Mouse (Mus musculus): ENCODE measurements around the gene Map3k10. TPM values are rescaled to one million over a fixed set of nuclear protein-coding genes. Genes with fewer than 3 reads are reported as not detected.
"Not testable (repeated sequence)": the region's sequence is repeated elsewhere in the genome, so short reads cannot be mapped to it uniquely, and the experiment has no call there.

Gene Map3k10
- polyA plus RNA-seq, 1 experiment: 27.1 TPM

- 21% methylated on average over 1 of the region's 1 CpGs for WGBS
- TF ChIP-seq POLR2A (IDR thresholded peaks at IDR 0.05; ENCODE audit: borderline replicate concordance, extremely low read depth, low read depth, low read length) (no peak), CTCF (IDR thresholded peaks at IDR 0.05; ENCODE audit: insufficient read depth, low read length) (no peak)
- H3K4me1 ChIP-seq (ENCODE audit: control insufficient read depth, insufficient read depth, low read length): no peaks in the 10 kb centered on the region
- no peak overlapping the region for H3K4me3 ChIP-seq (replicated peaks; ENCODE audit: extremely low read depth, low read depth, low read length)
- no peak for DNase-seq
Observed at GRCm38 (mm10) chr7:27644471-27644870, 29.9 kb downstream of the Map3k10 start.

DNA sequence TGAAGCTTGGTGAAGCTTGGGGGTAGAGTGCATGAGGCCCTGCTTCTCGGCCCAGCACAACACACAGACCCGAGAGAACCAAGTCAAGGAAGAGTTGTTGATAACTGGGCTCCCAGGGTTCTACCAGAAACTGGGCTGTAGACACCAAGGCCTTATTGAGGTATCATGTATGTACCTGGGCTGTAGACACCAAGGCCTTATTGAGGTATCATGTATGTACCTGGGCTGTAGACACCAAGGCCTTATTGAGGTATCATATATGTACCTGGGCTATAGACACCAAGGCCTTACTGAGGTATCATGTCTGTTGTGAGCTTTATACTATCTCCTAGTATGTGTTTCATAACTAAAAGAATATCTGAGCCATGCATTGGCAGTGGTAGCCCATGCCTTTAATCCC is 39.3 kb downstream of the Map3k10 start:
- WGBS: 94% methylated on average over 2 of the region's 2 CpGs
- not testable (repeated sequence) for DNase-seq; H3K4me3 ChIP-seq (replicated peaks; ENCODE audit: extremely low read depth, low read depth, low read length); H3K4me1 ChIP-seq (ENCODE audit: control insufficient read depth, insufficient read depth, low read length)

GRCm38 (mm10) chr7:27634691-27635090 is 39.7 kb downstream of the Map3k10 start:
- 97% methylated on average over 6 of the region's 6 CpGs for WGBS
- TF ChIP-seq CTCF (IDR thresholded peaks at IDR 0.05; ENCODE audit: insufficient read depth, low read length): no peak
- TF ChIP-seq POLR2A (IDR thresholded peaks at IDR 0.05; ENCODE audit: borderline replicate concordance, extremely low read depth, low read depth, low read length): no peak
- DNase-seq: no peak
- H3K4me3 ChIP-seq (replicated peaks; ENCODE audit: extremely low read depth, low read depth, low read length): no peak overlapping the region
- no peaks in the 10 kb centered on the region for H3K4me1 ChIP-seq (ENCODE audit: control insufficient read depth, insufficient read depth, low read length)

GRCm38 (mm10) chr7:27633166-27633565 is 41.2 kb downstream of the Map3k10 start:
- 78% methylated on average over 6 of the region's 6 CpGs for WGBS
- no peaks in the 10 kb centered on the region for H3K4me1 ChIP-seq (ENCODE audit: control insufficient read depth, insufficient read depth, low read length)
- DNase-seq: no peak
- TF ChIP-seq CTCF (IDR thresholded peaks at IDR 0.05; ENCODE audit: insufficient read depth, low read length) (no peak), POLR2A (IDR thresholded peaks at IDR 0.05; ENCODE audit: borderline replicate concordance, extremely low read depth, low read depth, low read length) (no peak)
- no peak overlapping the region for H3K4me3 ChIP-seq (replicated peaks; ENCODE audit: extremely low read depth, low read depth, low read length)

DNA sequence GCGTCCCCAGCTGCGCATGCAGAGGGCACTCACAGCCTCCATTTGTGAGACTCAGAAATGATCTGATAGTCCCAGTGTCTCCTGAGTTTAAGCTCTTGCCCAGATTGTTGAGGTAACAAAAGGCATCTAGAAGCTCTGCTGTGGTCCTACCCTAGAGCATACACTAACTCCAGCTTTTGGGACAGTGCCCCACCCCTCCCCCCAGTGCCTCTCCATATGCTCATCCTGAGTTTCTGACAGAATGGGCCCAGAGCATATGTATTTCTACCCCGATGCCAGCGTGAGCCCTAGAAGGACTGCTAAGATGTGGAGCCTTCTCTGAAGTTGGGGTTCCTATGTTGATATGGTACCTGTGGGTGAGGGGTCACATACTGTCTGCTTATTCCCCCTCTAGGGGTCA is 43.0 kb downstream of the Map3k10 start:
- WGBS: 95% methylated on average over 4 of the region's 4 CpGs
- H3K4me1 ChIP-seq (ENCODE audit: control insufficient read depth, insufficient read depth, low read length): 0 out of 2 replicates have a peak, but pooled peaks cover 2% of the 10 kb centered on the region
- DNase-seq: no peak
- no peak overlapping the region for H3K4me3 ChIP-seq (replicated peaks; ENCODE audit: extremely low read depth, low read depth, low read length)
- TF ChIP-seq POLR2A (IDR thresholded peaks at IDR 0.05; ENCODE audit: borderline replicate concordance, extremely low read depth, low read depth, low read length): no peak
- no peak for TF ChIP-seq CTCF (IDR thresholded peaks at IDR 0.05; ENCODE audit: insufficient read depth, low read length)

DNA sequence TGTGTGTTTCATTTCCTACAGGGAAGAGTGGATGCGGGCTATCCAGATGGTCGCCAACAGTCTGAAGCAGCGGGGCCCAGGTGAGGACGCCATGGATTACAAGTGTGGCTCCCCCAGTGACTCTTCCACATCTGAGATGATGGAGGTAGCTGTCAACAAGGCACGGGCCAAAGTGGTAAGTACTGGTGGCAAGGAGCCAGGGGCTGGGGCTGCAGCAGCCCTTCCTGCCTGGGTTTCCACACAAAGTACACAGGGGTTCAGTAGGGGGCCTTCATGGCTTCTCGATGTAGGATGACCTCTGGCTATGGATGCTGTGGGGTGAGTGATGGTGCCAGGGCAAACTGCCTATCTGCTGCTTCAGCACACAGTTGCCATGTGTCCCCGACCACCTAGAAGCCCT is 45.6 kb downstream of the Map3k10 start:
- 86% methylated on average over 7 of the region's 7 CpGs for WGBS
- DNase-seq; H3K4me3 ChIP-seq (replicated peaks; ENCODE audit: extremely low read depth, low read depth, low read length); H3K4me1 ChIP-seq (ENCODE audit: control insufficient read depth, insufficient read depth, low read length): not testable (repeated sequence)

GRCm38 (mm10) chr7:27628190-27628589 is 46.2 kb downstream of the Map3k10 start:
- TF ChIP-seq CTCF (IDR thresholded peaks at IDR 0.05; ENCODE audit: insufficient read depth, low read length): no peak
- no peak for TF ChIP-seq POLR2A (IDR thresholded peaks at IDR 0.05; ENCODE audit: borderline replicate concordance, extremely low read depth, low read depth, low read length)
- DNase-seq: no peak
- Histone ChIP-seq H3K4me1 (ENCODE audit: control insufficient read depth, insufficient read depth, low read length) (0 out of 2 replicates have a peak, but pooled peaks cover 2% of the 10 kb centered on the region), H3K4me3 (replicated peaks; ENCODE audit: extremely low read depth, low read depth, low read length) (no peak overlapping the region)
- 85% methylated on average over 6 of the region's 6 CpGs for WGBS

DNA sequence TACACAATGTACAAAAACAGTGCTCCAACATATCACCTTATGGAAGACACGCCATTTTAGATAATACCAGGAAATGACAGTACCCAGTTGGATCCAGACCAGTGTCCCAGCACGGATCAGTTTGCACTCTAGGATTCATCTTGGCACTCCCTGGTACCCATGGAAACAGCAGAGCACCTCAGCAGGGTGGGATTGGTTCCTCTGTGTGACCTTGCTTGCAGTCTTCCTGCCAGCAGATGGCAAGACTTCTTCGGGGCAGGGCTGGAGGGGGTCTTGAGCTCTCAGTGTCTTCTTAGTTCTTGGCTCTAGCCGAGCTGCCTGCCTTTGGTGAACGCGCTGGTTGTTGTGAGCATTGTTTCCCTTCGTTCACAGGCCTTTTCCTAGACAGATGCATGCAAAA is 46.7 kb downstream of the Map3k10 start:
- no peak for TF ChIP-seq CTCF (IDR thresholded peaks at IDR 0.05; ENCODE audit: insufficient read depth, low read length)
- TF ChIP-seq POLR2A (IDR thresholded peaks at IDR 0.05; ENCODE audit: borderline replicate concordance, extremely low read depth, low read depth, low read length): no peak
- Histone ChIP-seq H3K4me3 (replicated peaks; ENCODE audit: extremely low read depth, low read depth, low read length) (no peak overlapping the region), H3K4me1 (ENCODE audit: control insufficient read depth, insufficient read depth, low read length) (0 out of 2 replicates have a peak, but pooled peaks cover 2% of the 10 kb centered on the region)
- no peak for DNase-seq
- WGBS: 75% methylated on average over 7 of the region's 7 CpGs

- no peak overlapping the region for H3K4me3 ChIP-seq (replicated peaks; ENCODE audit: extremely low read depth, low read depth, low read length)
- peaks cover 9% of the 10 kb centered on the region; the same call in 1 of the 2 replicates for H3K4me1 ChIP-seq (ENCODE audit: control insufficient read depth, insufficient read depth, low read length)
- DNase-seq: no peak
- TF ChIP-seq POLR2A (IDR thresholded peaks at IDR 0.05; ENCODE audit: borderline replicate concordance, extremely low read depth, low read depth, low read length) (no peak), CTCF (IDR thresholded peaks at IDR 0.05; ENCODE audit: insufficient read depth, low read length) (no peak)
Observed at GRCm38 (mm10) chr7:27624967-27625366, 49.4 kb downstream of the Map3k10 start.

DNA sequence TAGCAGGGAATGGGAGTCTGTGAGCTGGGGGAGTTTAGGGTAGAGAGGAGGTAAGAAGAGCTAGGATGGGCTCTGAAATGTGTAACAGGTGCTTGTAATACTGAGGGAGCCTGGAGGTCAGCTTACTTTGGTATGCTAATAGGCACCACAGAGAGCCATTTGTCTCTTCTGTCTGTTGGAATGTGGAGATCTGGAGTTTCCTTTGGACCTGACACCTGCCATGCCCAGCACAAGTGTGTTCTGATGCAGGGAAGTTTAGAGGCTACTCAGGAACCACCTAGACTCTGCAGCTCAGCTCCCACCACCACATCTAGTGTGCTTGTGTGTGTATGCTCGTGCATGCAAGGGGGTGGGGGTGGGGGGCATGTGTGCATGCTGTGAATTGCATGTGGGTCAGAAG is 52.2 kb downstream of the Map3k10 start:
- TF ChIP-seq CTCF (IDR thresholded peaks at IDR 0.05; ENCODE audit: insufficient read depth, low read length): no peak
- TF ChIP-seq POLR2A (IDR thresholded peaks at IDR 0.05; ENCODE audit: borderline replicate concordance, extremely low read depth, low read depth, low read length): no peak
- 83% methylated on average over 1 of the region's 1 CpGs for WGBS

DNA sequence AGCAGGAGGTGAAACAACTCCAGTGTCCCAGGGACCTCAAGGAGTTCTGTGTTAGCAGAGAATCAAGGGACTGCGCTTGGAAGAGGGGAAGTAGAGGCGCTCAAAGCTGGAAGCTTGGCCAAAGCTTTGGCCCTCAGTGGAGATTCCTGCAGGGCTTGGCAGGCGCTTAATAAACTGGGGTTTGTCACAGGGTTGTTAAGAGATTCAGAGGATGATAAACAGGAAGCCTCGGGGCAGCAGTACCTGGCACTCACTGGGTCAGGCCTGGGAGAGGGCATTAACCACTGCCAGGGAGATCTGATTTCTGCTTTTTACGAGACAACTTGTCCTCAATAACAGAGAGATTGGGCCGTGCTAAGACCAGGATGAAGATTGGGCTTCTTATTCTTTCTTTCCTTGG is 53.4 kb downstream of the Map3k10 start:
- Histone ChIP-seq H3K4me3 (replicated peaks; ENCODE audit: extremely low read depth, low read depth, low read length) (no peak overlapping the region), H3K4me1 (ENCODE audit: control insufficient read depth, insufficient read depth, low read length) (peaks cover 8% of the 10 kb centered on the region; the same call in 1 of the 2 replicates)
- DNase-seq: no peak
- TF ChIP-seq POLR2A (IDR thresholded peaks at IDR 0.05; ENCODE audit: borderline replicate concordance, extremely low read depth, low read depth, low read length) (no peak), CTCF (IDR thresholded peaks at IDR 0.05; ENCODE audit: insufficient read depth, low read length) (no peak)
- WGBS: 49% methylated on average over 6 of the region's 6 CpGs

More for the DNA sequence above, 52.2 kb downstream of the Map3k10 start:
- Histone ChIP-seq H3K4me1 (ENCODE audit: control insufficient read depth, insufficient read depth, low read length) (peaks cover 8% of the 10 kb centered on the region; the same call in 1 of the 2 replicates), H3K4me3 (replicated peaks; ENCODE audit: extremely low read depth, low read depth, low read length) (no peak overlapping the region)
- DNase-seq: no peak
